Mouse (Mus musculus) frontal cortex, adult 2 months (tissue): ENCODE data around the gene Ccdc88a. TPM values are rescaled to one million over a fixed set of nuclear protein-coding genes. Genes with fewer than 3 reads are reported as not detected.
A peak's percentile ranks its signal among the peaks of the same experiment; 100 is the strongest.
"Not testable (repeated sequence)": the region's sequence is repeated elsewhere in the genome, so short reads cannot be mapped to it uniquely, and the experiment has no call there.

Experiments used
- DNase-seq, 2 experiments: peaks; one replicate each; pipeline ENCODE4 v3.0.0; 2022; ENCODE audit warnings: low spot score in 1 of 2; ENCODE audit errors: extremely low spot score in 1 of 2
- polyA plus RNA-seq: library from polyadenylated mRNA; depleted of rRNA; stranded (reverse); fragments of >200 nt; gene quantifications from 2 replicates; pipeline ENCODE4 v1.2.3, GENCODE M21; 2012

Ccdc88a gene
- polyA plus RNA-seq, 1 experiment = 26.3 TPM

- no peak for DNase-seq
Observed at GRCm38 (mm10) chr11:29431011-29431410, 57.6 kb downstream of the Ccdc88a start.

GRCm38 (mm10) chr11:29448741-29449140, 75.3 kb downstream of the Ccdc88a start:
- no peak for DNase-seq

- DNase-seq = no peak
Observed at GRCm38 (mm10) chr11:29474676-29475075, 101.2 kb downstream of the Ccdc88a start.

GRCm38 (mm10) chr11:29493135-29493534, 119.7 kb downstream of the Ccdc88a start:
- DNase-seq = no peak

GRCm38 (mm10) chr11:29496962-29497361, 123.5 kb downstream of the Ccdc88a start:
- no peak for DNase-seq

GRCm38 (mm10) chr11:29503948-29504893, 130.8 kb downstream of the Ccdc88a start:
- no peak for DNase-seq

GRCm38 (mm10) chr11:29504899-29505625, 131.6 kb downstream of the Ccdc88a start:
- no peak for DNase-seq

- no peak for DNase-seq
Observed at GRCm38 (mm10) chr11:29509421-29509820, 136.0 kb downstream of the Ccdc88a start.

- no peak for DNase-seq
Observed at GRCm38 (mm10) chr11:29512818-29513535, 139.5 kb downstream of the Ccdc88a start.

- DNase-seq = no peak
Observed at GRCm38 (mm10) chr11:29514325-29514681, 140.8 kb downstream of the Ccdc88a start.

- DNase-seq = peak; percentile 41 to 67
Observed at GRCm38 (mm10) chr11:29514682-29515412, 141.4 kb downstream of the Ccdc88a start, which contains the start of gene Prorsd1. TSS of gene Prorsd1 (minus strand) at chr11:29515033.

- DNase-seq = peak; percentile 54 to 82
Observed at GRCm38 (mm10) chr11:29525988-29526794, 152.7 kb downstream of the Ccdc88a start, which contains the start of gene Mtif2. TSS of gene Mtif2 (plus strand) at chr11:29526408.

- DNase-seq = no peak
Observed at GRCm38 (mm10) chr11:29538201-29538600, 164.7 kb downstream of the Ccdc88a start.

GRCm38 (mm10) chr11:29544225-29544945, 170.9 kb downstream of the Ccdc88a start:
- DNase-seq = no peak

GRCm38 (mm10) chr11:29545150-29545752, 171.8 kb downstream of the Ccdc88a start:
- not testable (repeated sequence) for DNase-seq

GRCm38 (mm10) chr11:29546297-29546696, 172.8 kb downstream of the Ccdc88a start:
- not testable (repeated sequence) for DNase-seq

GRCm38 (mm10) chr11:29546762-29547161, 173.3 kb downstream of the Ccdc88a start:
- DNase-seq = no peak

GRCm38 (mm10) chr11:29547249-29547751, 173.8 kb downstream of the Ccdc88a start:
- DNase-seq = no peak
